Mouse (Mus musculus) stomach, postnatal 0 days (tissue): ENCODE data around the gene Comt.

ENCODE experiments used
- CTCF ChIP-seq: IDR thresholded peaks from 2 replicates; pipeline ENCODE4 v1.5.1; 2016; ENCODE audit warnings: antibody characterized with exemption, low read depth, mild to moderate bottlenecking, moderate library complexity
- EP300 ChIP-seq: optimal IDR thresholded peaks from 2 replicates; pipeline ENCODE3; 2016; ENCODE audit warnings: antibody characterized with exemption

DNA sequence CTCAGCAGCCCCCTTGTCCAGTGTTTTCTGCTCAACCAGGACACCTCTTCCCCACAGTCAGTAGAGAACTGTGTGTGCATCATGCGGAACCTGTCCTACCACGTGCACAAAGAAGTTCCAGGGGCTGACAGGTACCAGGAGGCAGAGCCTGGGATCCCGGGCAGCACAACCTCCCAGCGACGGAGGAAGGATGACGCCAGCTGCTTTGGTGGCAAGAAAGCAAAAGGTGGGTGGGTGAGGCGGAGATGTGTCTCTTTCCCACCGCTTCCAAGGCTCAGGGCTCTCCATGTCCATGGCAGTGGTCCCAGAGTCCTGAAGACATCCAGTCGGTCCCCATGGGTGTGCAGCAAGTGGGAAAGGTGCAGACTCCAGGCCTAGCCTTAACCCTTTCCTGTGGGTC is 26.6 kb downstream of the Comt start:
- TF ChIP-seq CTCF (no peak), EP300 (no peak)
